Mouse (Mus musculus) C2C12 (cell line): ENCODE measurements around the gene Shisa4.

Experiments
- CEBPB ChIP-seq: IDR thresholded peaks from one replicate; pipeline ENCODE4 v1.6.1; 2011; ENCODE audit warnings: low read depth, mild to moderate bottlenecking, control low read depth, moderate library complexity
- CTCF ChIP-seq: IDR thresholded peaks from one replicate; pipeline ENCODE4 v1.5.1; 2011; ENCODE audit not compliant: control insufficient read depth, insufficient read depth, insufficient read length
- MYOD1 ChIP-seq: IDR thresholded peaks from one replicate; pipeline ENCODE4 v1.6.1; 2011; ENCODE audit warnings: low read depth; ENCODE audit not compliant: control insufficient read depth, insufficient read length
- USF1 ChIP-seq: IDR thresholded peaks from one replicate; pipeline ENCODE4 v1.6.1; 2011; ENCODE audit warnings: low read depth, mild to moderate bottlenecking, control low read depth, moderate library complexity

DNA sequence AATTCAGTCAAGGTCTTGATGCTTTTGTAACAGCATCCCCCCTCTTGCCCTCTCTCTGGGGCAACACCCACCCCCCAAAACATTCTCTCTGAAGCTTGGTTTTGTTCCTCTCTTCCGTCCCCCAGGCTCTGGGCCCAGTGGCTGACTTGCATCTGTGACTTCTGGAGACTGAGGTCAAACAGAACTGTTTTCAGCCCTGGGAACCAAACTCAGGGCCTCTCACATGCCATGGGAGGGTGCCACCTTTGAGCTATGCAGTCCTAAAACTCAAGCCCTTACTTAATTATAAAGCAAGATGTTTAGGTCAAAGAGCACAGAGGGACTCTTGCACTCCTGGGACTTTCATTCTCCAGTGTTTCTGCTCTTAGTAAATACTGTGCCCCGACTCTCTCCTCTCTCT lies 49.1 kb downstream of the Shisa4 start:
- TF ChIP-seq CTCF: no peak
- no peak for TF ChIP-seq USF1
- no peak for TF ChIP-seq MYOD1
- no peak for TF ChIP-seq CEBPB
